Mouse (Mus musculus) lung, adult 18-20 months (tissue): ENCODE measurements around the gene Gm595.

Source experiments
- DNase-seq, 2 experiments: peaks; one replicate each; pipeline ENCODE4 v3.0.0; 2022; ENCODE audit warnings: mixed read lengths in 2 of 2

Gm595 gene

GRCm38 (mm10) chrX:48877613-48878012 is at the start of gene Gm595:
Gene Gm595, minus strand, starts transcription at chrX:48877713.
- no peak for DNase-seq

- DNase-seq = no peak
Observed at GRCm38 (mm10) chrX:48908421-48908820, 30.9 kb upstream of the Gm595 start.

GRCm38 (mm10) chrX:48903744-48904143 is 26.2 kb upstream of the Gm595 start:
- DNase-seq = no peak

- DNase-seq = peak in 1 of 2 experiments; percentile 16
Observed at GRCm38 (mm10) chrX:48899555-48899954, 22.0 kb upstream of the Gm595 start.

- no peak for DNase-seq
Observed at GRCm38 (mm10) chrX:48896803-48897202, 19.3 kb upstream of the Gm595 start.

GRCm38 (mm10) chrX:48893946-48894345 is 16.4 kb upstream of the Gm595 start:
- DNase-seq = no peak

- DNase-seq = no peak
Observed at GRCm38 (mm10) chrX:48890259-48890658, 12.7 kb upstream of the Gm595 start.

- DNase-seq = no peak
Observed at GRCm38 (mm10) chrX:48884615-48885014, 7.1 kb upstream of the Gm595 start.
